In genomic region chr2:170658520-170658919, GRCm38 (mm10) we compare ENCODE assay signal across 19 mouse cellular contexts. TPM values are rescaled to one million over a fixed set of nuclear protein-coding genes. Genes with fewer than 3 reads are reported as not detected.
A peak's percentile ranks its signal among the peaks of the same experiment; 100 is the strongest.
DNase-seq lines count a peak whose midpoint lies in the region; ATAC-seq and TF ChIP-seq lines count a peak whose summit lies in the region.
"Had no signal": no experiment of that assay in that cellular context is flagged by ENCODE, and none has a peak within 500 bp of the region (broad histone marks: within the 10 kb centered on the region; RNA-seq: fewer than 3 reads in every experiment).

No protein-coding gene starts in this region.

- no peak overlapping the region for H3K9ac ChIP-seq in hindbrain, embryonic 12.5 days
- no peak overlapping the region for H3K9ac ChIP-seq in neural tube, embryonic 13.5 days
- no peak overlapping the region for H3K9ac ChIP-seq in limb, embryonic 14.5 days (ENCODE audit: low read depth, low read length, severe bottlenecking)
- H3K9ac ChIP-seq: liver, embryonic 14.5 days; lung, embryonic 15.5 days had no signal

- H3K9me3 ChIP-seq in hindbrain, embryonic 12.5 days (replicated peaks) = no peaks in the 10 kb centered on the region
- H3K9me3 ChIP-seq in hindbrain, embryonic 10.5 days = no peaks in the 10 kb centered on the region
- H3K9me3 ChIP-seq in neural tube, embryonic 13.5 days = no peaks in the 10 kb centered on the region
- no peaks in the 10 kb centered on the region for H3K9me3 ChIP-seq in limb, embryonic 14.5 days (ENCODE audit: control insufficient read depth, low read length)
- H3K9me3 ChIP-seq: lung, embryonic 15.5 days had no signal

- no peaks in the 10 kb centered on the region for H3K36me3 ChIP-seq in hindbrain, embryonic 12.5 days
- H3K36me3 ChIP-seq in hindbrain, embryonic 10.5 days = no peaks in the 10 kb centered on the region
- H3K36me3 ChIP-seq in neural tube, embryonic 13.5 days = no peaks in the 10 kb centered on the region
- H3K36me3 ChIP-seq in limb, embryonic 14.5 days (ENCODE audit: control insufficient read depth, insufficient read depth, low read length) = no peaks in the 10 kb centered on the region
- H3K36me3 ChIP-seq: lung, embryonic 15.5 days had no signal

- H3K4me1 ChIP-seq in hindbrain, embryonic 12.5 days = peaks cover 41% of the 10 kb centered on the region
- H3K4me1 ChIP-seq in hindbrain, embryonic 10.5 days (replicated peaks) = peaks cover 40% of the 10 kb centered on the region
- peaks cover 58% of the 10 kb centered on the region for H3K4me1 ChIP-seq in neural tube, embryonic 13.5 days (replicated peaks)
- H3K4me1 ChIP-seq in limb, embryonic 14.5 days (ENCODE audit: control insufficient read depth, insufficient read depth, low read length) = peaks cover 13% of the 10 kb centered on the region

- H3K4me3 ChIP-seq in hindbrain, embryonic 12.5 days = no peak overlapping the region
- no peak overlapping the region for H3K4me3 ChIP-seq in hindbrain, embryonic 10.5 days
- H3K4me3 ChIP-seq in neural tube, embryonic 13.5 days = no peak overlapping the region
- no peak overlapping the region for H3K4me3 ChIP-seq in limb, embryonic 14.5 days (replicated peaks; ENCODE audit: low read length)
- H3K4me3 ChIP-seq: erythroblast, embryonic 14.5 days; lung, embryonic 15.5 days had no signal

- peak overlapping the region; percentile 71 for H3K27ac ChIP-seq in hindbrain, embryonic 12.5 days
- no peak overlapping the region for H3K27ac ChIP-seq in hindbrain, embryonic 10.5 days
- H3K27ac ChIP-seq in neural tube, embryonic 13.5 days (replicated peaks) = peak overlapping the region; percentile 75
- no peak overlapping the region for H3K27ac ChIP-seq in limb, embryonic 14.5 days (replicated peaks; ENCODE audit: low read depth, low read length)
- H3K27ac ChIP-seq: liver, embryonic 14.5 days; lung, embryonic 15.5 days had no signal

- H3K4me2 ChIP-seq in hindbrain, embryonic 12.5 days (replicated peaks) = no peak overlapping the region
- no peak overlapping the region for H3K4me2 ChIP-seq in neural tube, embryonic 13.5 days
- no peak overlapping the region for H3K4me2 ChIP-seq in limb, embryonic 14.5 days (replicated peaks; ENCODE audit: low read depth, low read length, severe bottlenecking)
- H3K4me2 ChIP-seq: lung, embryonic 15.5 days had no signal

- H3K27me3 ChIP-seq in hindbrain, embryonic 12.5 days = no peaks in the 10 kb centered on the region
- H3K27me3 ChIP-seq in hindbrain, embryonic 10.5 days (ENCODE audit: insufficient read depth, poor library complexity, severe bottlenecking) = no peaks in the 10 kb centered on the region
- H3K27me3 ChIP-seq in neural tube, embryonic 13.5 days = no peaks in the 10 kb centered on the region
- H3K27me3 ChIP-seq in limb, embryonic 14.5 days (ENCODE audit: control insufficient read depth, insufficient read depth, low read length) = no peaks in the 10 kb centered on the region
- H3K27me3 ChIP-seq: lung, embryonic 15.5 days had no signal

- no peak for ATAC-seq in hindbrain, embryonic 12.5 days (ENCODE audit: low FRiP score)
- no peak for ATAC-seq in neural tube, embryonic 13.5 days (ENCODE audit: low read depth)
- peak; percentile 21; the same call in 1 of the 2 replicates for ATAC-seq in limb, embryonic 14.5 days (ENCODE audit: low FRiP score, low read depth)
- ATAC-seq: inflammation-experienced regulatory T-cells, adult 6 months had no signal

- 53% methylated on average over 7 of the region's 7 CpGs for WGBS in hindbrain, embryonic 12.5 days
- WGBS in hindbrain, embryonic 10.5 days = 66% methylated on average over 7 of the region's 7 CpGs
- WGBS in neural tube, embryonic 13.5 days = 49% methylated on average over 7 of the region's 7 CpGs
- WGBS in limb, embryonic 14.5 days = 19% methylated on average over 7 of the region's 7 CpGs

- no peak for TF ChIP-seq POLR2A in limb, embryonic 14.5 days (IDR thresholded peaks at IDR 0.05; ENCODE audit: borderline replicate concordance, extremely low read depth, insufficient read depth, insufficient read length)

- no peak for DNase-seq in hindbrain, embryonic 10.5 days (ENCODE audit: low spot score)
- DNase-seq in neural tube, embryonic 10.5 days (ENCODE audit: extremely low spot score, low spot score) = no peak
- no peak for DNase-seq in limb, embryonic 14.5 days (ENCODE audit: low spot score)
- DNase-seq in urinary bladder, postnatal 10 days (ENCODE audit: low spot score) = no peak
- no peak for DNase-seq in spleen, adult 18-20 months
- DNase-seq: cerebellum, adult 2 months; heart, adult 18-20 months; heart, postnatal 36 days; kidney, adult 8-10 months; kidney, postnatal 25 days; left cerebral cortex, postnatal 4 days had no signal

RNA-seq across cellular contexts. Expression of gene 4930470P17Rik, which starts 56.7 kb away (rescaled TPM):
- not detected in 2 replicates for polyA plus RNA-seq in hindbrain, embryonic 12.5 days (2016; fragmentation: Nextera tagmentation; extraction: Ambion mirVana)
- not detected in 2 replicates for polyA plus RNA-seq in hindbrain, embryonic 10.5 days (2016; fragmentation: Nextera tagmentation; extraction: Ambion mirVana)
- polyA plus RNA-seq in neural tube, embryonic 13.5 days (2015; fragmentation: Nextera tagmentation; extraction: Ambion mirVana) = not detected in 2 replicates
- not detected in 2 replicates for polyA plus RNA-seq in limb, embryonic 14.5 days (2012; rRNA removed)
- not detected in 2 replicates for polyA plus RNA-seq in limb, embryonic 14.5 days (2014; fragmentation: Nextera tagmentation; extraction: Ambion mirVana)
- polyA plus RNA-seq: cerebellum, adult 2 months; erythroblast, embryonic 14.5 days; forebrain, embryonic 14.5 days; heart, embryonic 14.5 days; inflammation-experienced regulatory T-cells, adult 6 months; liver, embryonic 14.5 days; lung, embryonic 15.5 days had no signal

Comparison
In these comparisons a context has a peak if more than half of its experiments do, and no peak if none do; other contexts are left out.
1. H3K27ac ChIP-seq: peak in hindbrain, embryonic 12.5 days (single experiment) and neural tube, embryonic 13.5 days (single experiment); none in hindbrain, embryonic 10.5 days (single experiment) and limb, embryonic 14.5 days (single experiment).